Mouse (Mus musculus) neural tube, embryonic 11.5 days (tissue): Measurements from ENCODE around the gene Prkcd. TPM values are rescaled to one million over a fixed set of nuclear protein-coding genes. Genes with fewer than 3 reads are reported as not detected.

ENCODE experiments used
- ATAC-seq: fragments of 200-750 bp; cut with Nextera tagmentation; 2 replicates; pipeline ENCODE4 v1.8.0; 2017; ENCODE audit warnings: moderate number of reproducible peaks, mild to moderate bottlenecking, moderate TSS enrichment, moderate library complexity; ENCODE audit not compliant: insufficient read depth, low FRiP score, low TSS enrichment
- DNase-seq: peaks from one replicate; pipeline ENCODE4 v3.0.0-alpha.2; 2015; ENCODE audit warnings: low spot score
- H3K27ac ChIP-seq: fragments of 300-500 bp; sonication (generic); 2 replicates; pipeline ENCODE4 v1.5.1; 2014; ENCODE audit warnings: low read depth, mild to moderate bottlenecking, low read length
- H3K27me3 ChIP-seq: fragments of 300-500 bp; sonication (generic); 2 replicates; pipeline ENCODE4 v1.6.1; 2014; ENCODE audit warnings: mild to moderate bottlenecking, low read length, mixed read lengths; ENCODE audit not compliant: control insufficient read depth, insufficient read depth
- H3K36me3 ChIP-seq: fragments of 300-500 bp; sonication (generic); 2 replicates; pipeline ENCODE4 v1.6.1; 2014; ENCODE audit warnings: mild to moderate bottlenecking, low read length, moderate library complexity, mixed read lengths; ENCODE audit not compliant: control insufficient read depth, insufficient read depth
- H3K4me1 ChIP-seq: fragments of 300-500 bp; sonication (generic); 2 replicates; pipeline ENCODE4 v1.6.1; 2014; ENCODE audit warnings: low read length, mixed read lengths; ENCODE audit not compliant: control insufficient read depth, insufficient read depth
- H3K4me2 ChIP-seq: fragments of 300-500 bp; sonication (generic); 2 replicates; pipeline ENCODE4 v1.6.1; 2014; ENCODE audit warnings: low read depth, mild to moderate bottlenecking, moderate library complexity
- H3K4me3 ChIP-seq: fragments of 300-500 bp; sonication (generic); 2 replicates; pipeline ENCODE4 v1.5.1; 2014; ENCODE audit warnings: low read depth, low read length
- H3K9ac ChIP-seq: fragments of 300-500 bp; sonication (generic); 2 replicates; pipeline ENCODE4 v1.6.1; 2014; ENCODE audit warnings: mild to moderate bottlenecking, low read length
- H3K9me3 ChIP-seq: fragments of 300-500 bp; sonication (generic); 2 replicates; pipeline ENCODE4 v1.6.1; 2016; ENCODE audit warnings: low read length; ENCODE audit not compliant: control insufficient read depth
- WGBS: fragments of 180-500 bp; shearing (Covaris S2); extraction: QIAGEN DNeasy Blood & Tissue Kit; methylation state at CpG from one replicate; pipeline ENCODE4 v1.1.7; 2014; 5-methylcytosine and 5-hydroxymethylcytosine counted together
- polyA plus RNA-seq: library from polyadenylated mRNA; unstranded; fragments of >200 nt; fragmentation: Nextera tagmentation; extraction: Ambion mirVana; gene quantifications from 2 replicates; pipeline ENCODE4 v1.2.1, GENCODE M21; 2014

The Prkcd gene
- polyA plus RNA-seq, 1 experiment from 2014 or later = 36.4 TPM

GRCm38 (mm10) chr14:30638686-30639085 is 12.7 kb upstream of the Prkcd start:
- Histone ChIP-seq H3K27ac (no peak overlapping the region), H3K4me1 (no peaks in the 10 kb centered on the region), H3K4me2 (no peak overlapping the region), H3K9me3 (no peaks in the 10 kb centered on the region), H3K27me3 (no peaks in the 10 kb centered on the region), H3K9ac (no peak overlapping the region), H3K36me3 (no peaks in the 10 kb centered on the region), H3K4me3 (no peak overlapping the region)
- WGBS = 80% methylated on average over 4 of the region's 4 CpGs
- DNase-seq = no peak
- ATAC-seq = no peak

- H3K4me3 ChIP-seq = no peak overlapping the region
- no peak for DNase-seq
- H3K4me1 ChIP-seq = no peaks in the 10 kb centered on the region
- H3K27me3 ChIP-seq = no peaks in the 10 kb centered on the region
- no peak overlapping the region for H3K9ac ChIP-seq
- no peaks in the 10 kb centered on the region for H3K36me3 ChIP-seq
- H3K9me3 ChIP-seq = no peaks in the 10 kb centered on the region
- ATAC-seq = no peak
- 90% methylated on average over 4 of the region's 4 CpGs for WGBS
- no peak overlapping the region for H3K27ac ChIP-seq
- H3K4me2 ChIP-seq = no peak overlapping the region
These were observed 12.0 kb upstream of the Prkcd start for GRCm38 (mm10) chr14:30638009-30638408.

- H3K9ac ChIP-seq = no peak overlapping the region
- no peak overlapping the region for H3K4me3 ChIP-seq
- WGBS = 76% methylated on average over 2 of the region's 2 CpGs
- no peaks in the 10 kb centered on the region for H3K4me1 ChIP-seq
- no peak overlapping the region for H3K4me2 ChIP-seq
- ATAC-seq (no peak), DNase-seq (no peak)
- H3K27me3 ChIP-seq = no peaks in the 10 kb centered on the region
- no peaks in the 10 kb centered on the region for H3K36me3 ChIP-seq
- no peaks in the 10 kb centered on the region for H3K9me3 ChIP-seq
- H3K27ac ChIP-seq = no peak overlapping the region
These were observed 11.1 kb upstream of the Prkcd start for GRCm38 (mm10) chr14:30637087-30637486.

GRCm38 (mm10) chr14:30636499-30636898 is 10.5 kb upstream of the Prkcd start:
- 85% methylated on average over 9 of the region's 9 CpGs for WGBS
- H3K27me3 ChIP-seq = no peaks in the 10 kb centered on the region
- no peaks in the 10 kb centered on the region for H3K4me1 ChIP-seq
- no peaks in the 10 kb centered on the region for H3K9me3 ChIP-seq
- no peak overlapping the region for H3K9ac ChIP-seq
- H3K36me3 ChIP-seq = no peaks in the 10 kb centered on the region
- H3K4me2 ChIP-seq = no peak overlapping the region
- DNase-seq = no peak
- no peak for ATAC-seq
- H3K27ac ChIP-seq = no peak overlapping the region
- H3K4me3 ChIP-seq = no peak overlapping the region

GRCm38 (mm10) chr14:30635219-30635910 is 9.4 kb upstream of the Prkcd start:
- Histone ChIP-seq H3K4me3 (no peak overlapping the region), H3K27me3 (no peaks in the 10 kb centered on the region), H3K4me2 (no peak overlapping the region), H3K36me3 (no peaks in the 10 kb centered on the region), H3K27ac (no peak overlapping the region), H3K4me1 (no peaks in the 10 kb centered on the region), H3K9ac (no peak overlapping the region), H3K9me3 (no peaks in the 10 kb centered on the region)
- DNase-seq (no peak), ATAC-seq (no peak)
- WGBS = 85% methylated on average over 13 of the region's 13 CpGs

GRCm38 (mm10) chr14:30634418-30634817 is 8.4 kb upstream of the Prkcd start:
- Histone ChIP-seq H3K4me3 (no peak overlapping the region), H3K9ac (no peak overlapping the region), H3K27me3 (no peaks in the 10 kb centered on the region), H3K4me2 (no peak overlapping the region), H3K36me3 (no peaks in the 10 kb centered on the region), H3K27ac (no peak overlapping the region), H3K4me1 (no peaks in the 10 kb centered on the region), H3K9me3 (no peaks in the 10 kb centered on the region)
- no peak for DNase-seq
- 85% methylated on average over 1 of the region's 1 CpGs for WGBS
- ATAC-seq = no peak

- no peaks in the 10 kb centered on the region for H3K27me3 ChIP-seq
- no peak overlapping the region for H3K4me2 ChIP-seq
- H3K9me3 ChIP-seq = no peaks in the 10 kb centered on the region
- DNase-seq = no peak
- no peaks in the 10 kb centered on the region for H3K36me3 ChIP-seq
- no peak for ATAC-seq
- 68% methylated on average over 7 of the region's 7 CpGs for WGBS
- no peak overlapping the region for H3K27ac ChIP-seq
- no peaks in the 10 kb centered on the region for H3K4me1 ChIP-seq
- H3K9ac ChIP-seq = no peak overlapping the region
- H3K4me3 ChIP-seq = no peak overlapping the region
These were observed 7.7 kb upstream of the Prkcd start for GRCm38 (mm10) chr14:30633708-30634107.

- 49% methylated on average over 2 of the region's 2 CpGs for WGBS
- no peak overlapping the region for H3K9ac ChIP-seq
- H3K4me2 ChIP-seq = no peak overlapping the region
- no peak overlapping the region for H3K27ac ChIP-seq
- H3K9me3 ChIP-seq = no peaks in the 10 kb centered on the region
- no peak for DNase-seq
- H3K27me3 ChIP-seq = no peaks in the 10 kb centered on the region
- ATAC-seq = no peak
- no peaks in the 10 kb centered on the region for H3K36me3 ChIP-seq
- H3K4me1 ChIP-seq = no peaks in the 10 kb centered on the region
- no peak overlapping the region for H3K4me3 ChIP-seq
These were observed 5.8 kb upstream of the Prkcd start for GRCm38 (mm10) chr14:30631834-30632233.

GRCm38 (mm10) chr14:30630811-30631576 is 5.0 kb upstream of the Prkcd start:
- Histone ChIP-seq H3K27ac (no peak overlapping the region), H3K36me3 (no peaks in the 10 kb centered on the region), H3K4me1 (peaks cover 6% of the 10 kb centered on the region; the same call in 1 of the 2 replicates), H3K4me3 (no peak overlapping the region), H3K4me2 (no peak overlapping the region), H3K27me3 (no peaks in the 10 kb centered on the region), H3K9ac (no peak overlapping the region), H3K9me3 (no peaks in the 10 kb centered on the region)
- WGBS = 74% methylated on average over 5 of the region's 5 CpGs
- no peak for DNase-seq
- no peak for ATAC-seq
